ENCODE assay signal across 7 mouse cellular contexts in genomic region chr11:97744718-97745330, GRCm38 (mm10). TPM values are rescaled to one million over a fixed set of nuclear protein-coding genes. Genes with fewer than 3 reads are reported as not detected.
DNase-seq lines count a peak whose midpoint lies in the region; ATAC-seq lines count a peak whose summit lies in the region.

No protein-coding gene starts in this region.

- no peaks in the 10 kb centered on the region for H3K9me3 ChIP-seq in embryonic facial prominence, embryonic 11.5 days (replicated peaks; ENCODE audit: control insufficient read depth, low read length)
- no peaks in the 10 kb centered on the region for H3K9me3 ChIP-seq in limb, embryonic 10.5 days (replicated peaks)
- no peaks in the 10 kb centered on the region for H3K9me3 ChIP-seq in midbrain, embryonic 13.5 days

- peak overlapping the region; percentile 86 for H3K9ac ChIP-seq in embryonic facial prominence, embryonic 11.5 days (replicated peaks; ENCODE audit: low read length)
- peak overlapping the region; percentile 81 for H3K9ac ChIP-seq in midbrain, embryonic 13.5 days (replicated peaks)

- no peaks in the 10 kb centered on the region for H3K27me3 ChIP-seq in embryonic facial prominence, embryonic 11.5 days (ENCODE audit: control insufficient read depth, insufficient read depth, low read length)
- no peaks in the 10 kb centered on the region for H3K27me3 ChIP-seq in limb, embryonic 10.5 days (ENCODE audit: low read depth, poor library complexity, severe bottlenecking)
- H3K27me3 ChIP-seq in midbrain, embryonic 13.5 days: no peaks in the 10 kb centered on the region

- H3K4me1 ChIP-seq in embryonic facial prominence, embryonic 11.5 days (ENCODE audit: control insufficient read depth, insufficient read depth, low read length): no peaks in the 10 kb centered on the region; the same call in 1 of the 2 replicates
- H3K4me1 ChIP-seq in limb, embryonic 10.5 days: peaks cover 32% of the 10 kb centered on the region
- H3K4me1 ChIP-seq in midbrain, embryonic 13.5 days (replicated peaks): peaks cover 35% of the 10 kb centered on the region

- peak; percentile 95 for ATAC-seq in embryonic facial prominence, embryonic 11.5 days (replicated peaks; ENCODE audit: insufficient number of reproducible peaks, low FRiP score, low TSS enrichment, low read depth)
- ATAC-seq in granulocyte monocyte progenitor cell, adult 5-6 weeks (replicated peaks; ENCODE audit: poor library complexity, severe bottlenecking): peak; percentile 93
- peak; percentile 96 for ATAC-seq in midbrain, embryonic 13.5 days

- peak overlapping the region; percentile 85 for H3K4me3 ChIP-seq in embryonic facial prominence, embryonic 11.5 days (ENCODE audit: low read depth, low read length)
- peak overlapping the region; percentile 94 for H3K4me3 ChIP-seq in limb, embryonic 10.5 days
- peak overlapping the region; percentile 79 for H3K4me3 ChIP-seq in midbrain, embryonic 13.5 days (replicated peaks)

- H3K4me2 ChIP-seq in embryonic facial prominence, embryonic 11.5 days (ENCODE audit: low read depth, low read length): peak overlapping the region; percentile 69
- H3K4me2 ChIP-seq in midbrain, embryonic 13.5 days (replicated peaks): peak overlapping the region; percentile 84

- peak; percentile 99 for DNase-seq in adrenal gland, postnatal 14 days
- DNase-seq in embryonic facial prominence, embryonic 11.5 days (ENCODE audit: low spot score): peak; percentile 99
- DNase-seq in kidney, adult 11 months: peak; percentile 99
- DNase-seq in limb, embryonic 10.5 days (ENCODE audit: low spot score): peak; percentile 100
- peak; percentile 99 for DNase-seq in spleen, adult 12 weeks (ENCODE audit: low spot score)

- H3K27ac ChIP-seq in embryonic facial prominence, embryonic 11.5 days (replicated peaks; ENCODE audit: low read depth, low read length): peak overlapping the region; percentile 80
- H3K27ac ChIP-seq in limb, embryonic 10.5 days: peak overlapping the region; percentile 97
- H3K27ac ChIP-seq in midbrain, embryonic 13.5 days: peak overlapping the region; percentile 97

- no peaks in the 10 kb centered on the region; the same call in 1 of the 2 replicates for H3K36me3 ChIP-seq in embryonic facial prominence, embryonic 11.5 days (replicated peaks; ENCODE audit: control insufficient read depth, insufficient read depth, low read depth, low read length)
- peaks cover 39% of the 10 kb centered on the region for H3K36me3 ChIP-seq in limb, embryonic 10.5 days
- peaks cover 35% of the 10 kb centered on the region for H3K36me3 ChIP-seq in midbrain, embryonic 13.5 days

- under 1% methylated on average over 28 of the region's 57 CpGs for WGBS in embryonic facial prominence, embryonic 11.5 days
- WGBS in limb, embryonic 10.5 days: under 1% methylated on average over 56 of the region's 57 CpGs
- under 1% methylated on average over 43 of the region's 57 CpGs for WGBS in midbrain, embryonic 13.5 days

RNA-seq across cellular contexts. Expression of gene Pip4k2b, which starts 0.3 kb away (rescaled TPM):
- 24.8 and 34.7 TPM in 2 replicates for total RNA-seq in adrenal gland, postnatal 14 days (2021)
- 2.6 and 2.8 TPM in 2 replicates for polyA plus RNA-seq in embryonic facial prominence, embryonic 11.5 days (2014; fragmentation: Nextera tagmentation; extraction: Ambion mirVana)
- 23.4 and 28.1 TPM in 2 replicates for total RNA-seq in granulocyte monocyte progenitor cell, adult 5-6 weeks (2014; fragmentation: Nextera tagmentation)
- total RNA-seq in granulocyte monocyte progenitor cell, adult 5-6 weeks (2017): 16.6 and 20.8 TPM in 2 replicates
- 1.6 and 1.9 TPM in 2 replicates for polyA plus RNA-seq in limb, embryonic 10.5 days (2016; fragmentation: Nextera tagmentation; extraction: Ambion mirVana)
- 3.7 and 4.0 TPM in 2 replicates for polyA plus RNA-seq in midbrain, embryonic 13.5 days (2015; fragmentation: Nextera tagmentation; extraction: Ambion mirVana)

RNA-seq across cellular contexts. Expression of gene Cwc25, which starts 21.5 kb away (rescaled TPM):
- total RNA-seq in adrenal gland, postnatal 14 days (2021): 17.6 and 18.7 TPM in 2 replicates
- polyA plus RNA-seq in embryonic facial prominence, embryonic 11.5 days (2014; fragmentation: Nextera tagmentation; extraction: Ambion mirVana): 12.9 and 13.1 TPM in 2 replicates
- 9.0 and 13.0 TPM in 2 replicates for total RNA-seq in granulocyte monocyte progenitor cell, adult 5-6 weeks (2014; fragmentation: Nextera tagmentation)
- total RNA-seq in granulocyte monocyte progenitor cell, adult 5-6 weeks (2017): 16.3 and 18.9 TPM in 2 replicates
- 17.8 and 21.6 TPM in 2 replicates for polyA plus RNA-seq in limb, embryonic 10.5 days (2016; fragmentation: Nextera tagmentation; extraction: Ambion mirVana)
- 19.0 and 19.6 TPM in 2 replicates for polyA plus RNA-seq in midbrain, embryonic 13.5 days (2015; fragmentation: Nextera tagmentation; extraction: Ambion mirVana)

RNA-seq across cellular contexts. Expression of gene 1700001P01Rik, which starts 30.9 kb away (rescaled TPM):
- total RNA-seq in adrenal gland, postnatal 14 days (2021): not detected in 2 replicates
- not detected in 2 replicates for polyA plus RNA-seq in embryonic facial prominence, embryonic 11.5 days (2014; fragmentation: Nextera tagmentation; extraction: Ambion mirVana)
- not detected in 2 replicates for total RNA-seq in granulocyte monocyte progenitor cell, adult 5-6 weeks (2014; fragmentation: Nextera tagmentation)
- total RNA-seq in granulocyte monocyte progenitor cell, adult 5-6 weeks (2017): not detected in 2 replicates
- polyA plus RNA-seq in limb, embryonic 10.5 days (2016; fragmentation: Nextera tagmentation; extraction: Ambion mirVana): 0.43 and 0.74 TPM in 2 replicates
- 0.81 and 1.1 TPM in 2 replicates for polyA plus RNA-seq in midbrain, embryonic 13.5 days (2015; fragmentation: Nextera tagmentation; extraction: Ambion mirVana)

RNA-seq across cellular contexts. Expression of gene Rpl23, which starts 37.4 kb away (rescaled TPM):
- total RNA-seq in adrenal gland, postnatal 14 days (2021): 809 and 980 TPM in 2 replicates
- 524 and 537 TPM in 2 replicates for polyA plus RNA-seq in embryonic facial prominence, embryonic 11.5 days (2014; fragmentation: Nextera tagmentation; extraction: Ambion mirVana)
- total RNA-seq in granulocyte monocyte progenitor cell, adult 5-6 weeks (2014; fragmentation: Nextera tagmentation): 2,177 and 2,335 TPM in 2 replicates
- 2,263 and 3,329 TPM in 2 replicates for total RNA-seq in granulocyte monocyte progenitor cell, adult 5-6 weeks (2017)
- polyA plus RNA-seq in limb, embryonic 10.5 days (2016; fragmentation: Nextera tagmentation; extraction: Ambion mirVana): 449 and 506 TPM in 2 replicates
- polyA plus RNA-seq in midbrain, embryonic 13.5 days (2015; fragmentation: Nextera tagmentation; extraction: Ambion mirVana): 363 and 377 TPM in 2 replicates

RNA-seq across cellular contexts. Expression of gene Psmb3, which starts 41.6 kb away (rescaled TPM):
- 216 and 225 TPM in 2 replicates for total RNA-seq in adrenal gland, postnatal 14 days (2021)
- 476 and 532 TPM in 2 replicates for polyA plus RNA-seq in embryonic facial prominence, embryonic 11.5 days (2014; fragmentation: Nextera tagmentation; extraction: Ambion mirVana)
- total RNA-seq in granulocyte monocyte progenitor cell, adult 5-6 weeks (2014; fragmentation: Nextera tagmentation): 181 and 283 TPM in 2 replicates
- 168 and 196 TPM in 2 replicates for total RNA-seq in granulocyte monocyte progenitor cell, adult 5-6 weeks (2017)
- 626 and 675 TPM in 2 replicates for polyA plus RNA-seq in limb, embryonic 10.5 days (2016; fragmentation: Nextera tagmentation; extraction: Ambion mirVana)
- polyA plus RNA-seq in midbrain, embryonic 13.5 days (2015; fragmentation: Nextera tagmentation; extraction: Ambion mirVana): 503 and 505 TPM in 2 replicates

Comparison
In these comparisons a context has a peak if more than half of its experiments do, and no peak if none do; other contexts are left out.
1. Peak in every context shown above with its lines: DNase-seq, ATAC-seq, H3K4me3 ChIP-seq and H3K27ac ChIP-seq.